Mouse (Mus musculus): ENCODE results near the gene Zfyve28. TPM values are rescaled to one million over a fixed set of nuclear protein-coding genes. Genes with fewer than 3 reads are reported as not detected.

Gene Zfyve28
- polyA plus RNA-seq (2015; fragmentation: Nextera tagmentation; extraction: Ambion mirVana), result 0.37 and 0.77 TPM in 2 replicates

DNA sequence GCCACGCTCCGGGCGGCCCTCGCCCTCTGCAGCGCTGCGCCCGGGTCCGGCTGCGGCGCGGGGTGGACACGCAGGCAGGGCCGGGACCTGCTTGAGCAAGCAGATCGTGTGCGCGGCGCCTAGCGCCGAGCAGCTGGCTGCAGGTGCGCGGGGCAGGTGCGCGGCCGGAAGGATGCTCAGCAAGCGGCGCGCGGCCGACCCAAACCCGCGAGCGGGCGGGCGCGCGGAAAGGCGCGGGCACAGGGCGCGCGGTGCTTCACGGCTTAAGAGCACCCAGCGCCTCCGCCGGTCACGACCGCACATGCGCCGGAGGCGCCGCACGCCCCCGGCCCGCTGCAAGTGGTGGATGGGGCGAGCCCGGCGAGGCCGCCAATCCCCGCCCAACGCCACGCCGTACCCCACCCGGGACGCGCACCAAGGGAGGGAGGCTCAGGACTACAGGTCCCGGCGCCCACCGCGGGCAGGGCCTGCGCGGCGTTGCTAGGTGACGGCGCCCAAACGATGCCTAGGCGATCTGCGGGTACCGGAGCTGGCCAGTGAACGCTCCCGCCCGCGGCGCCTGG, at the start of gene Zfyve28, which contains the start of gene Cfap99:
Gene Zfyve28, minus strand, starts transcription at position 296 of the 563 bp plus-strand sequence.
Gene Cfap99, plus strand, starts transcription at position 447 of the 563 bp plus-strand sequence.
- H3K4me1 ChIP-seq, result peaks cover 21% of the 10 kb centered on the region
- no peaks in the 10 kb centered on the region for H3K36me3 ChIP-seq
- ATAC-seq (replicated peaks; ENCODE audit: low FRiP score), result peak; percentile 93
- H3K4me2 ChIP-seq, result peak within 1 kb of the TSS; percentile 99
- peaks cover 74% of the 10 kb centered on the region for H3K27me3 ChIP-seq
- no peaks in the 10 kb centered on the region for H3K9me3 ChIP-seq (replicated peaks)
- peak within 1 kb of the TSS; percentile 70 for H3K4me3 ChIP-seq (replicated peaks)
- H3K27ac ChIP-seq, result no peak within 1 kb of the TSS
- under 1% methylated on average over 67 of the region's 83 CpGs for WGBS
- H3K9ac ChIP-seq, result peak within 1 kb of the TSS; percentile 33

DNA sequence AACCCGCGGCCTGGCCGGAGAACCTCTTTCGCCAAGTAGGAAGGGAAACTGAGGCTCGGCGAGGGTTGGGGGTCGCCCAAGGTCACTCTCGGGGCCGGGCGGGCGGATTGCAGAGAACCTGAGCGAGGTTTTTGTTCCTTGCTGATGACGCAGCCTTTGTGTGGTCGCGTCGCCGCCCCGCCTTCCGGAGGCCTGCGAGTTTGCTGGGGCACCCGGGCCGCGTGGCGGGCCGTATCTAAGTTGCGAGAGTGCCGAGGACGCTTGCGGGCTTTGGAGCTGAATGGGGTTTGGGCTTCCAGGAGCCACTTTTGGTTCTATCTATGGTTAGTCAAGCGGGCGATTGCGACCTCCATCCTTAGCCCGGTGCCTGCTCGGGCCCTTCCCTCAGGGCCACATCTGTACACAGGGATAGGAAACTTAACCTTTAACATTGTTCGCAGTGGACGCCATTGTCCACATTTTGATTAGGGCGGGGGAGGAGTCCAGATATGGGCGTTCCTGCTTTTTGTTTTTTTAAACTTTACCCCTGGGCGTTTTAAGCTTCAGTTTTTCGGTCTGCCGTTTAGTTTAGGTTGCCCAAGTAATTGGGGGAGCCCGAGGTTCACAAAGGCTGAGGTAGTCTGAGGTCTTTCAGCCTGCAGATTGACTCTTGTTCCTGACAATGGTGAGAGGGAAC, 48.7 kb upstream of the Zfyve28 start:
- peaks cover 6% of the 10 kb centered on the region; the same call in 1 of the 2 replicates for H3K36me3 ChIP-seq
- WGBS, result under 1% methylated on average over 42 of the region's 42 CpGs
- H3K4me2 ChIP-seq, result peak overlapping the region; percentile 76
- ATAC-seq (replicated peaks; ENCODE audit: low FRiP score), result peak; percentile 57
- no peaks in the 10 kb centered on the region for H3K27me3 ChIP-seq
- H3K4me3 ChIP-seq (replicated peaks), result peak overlapping the region; percentile 95
- peak overlapping the region; percentile 98 for H3K27ac ChIP-seq
- H3K4me1 ChIP-seq, result peaks cover 18% of the 10 kb centered on the region; the same call in 1 of the 2 replicates
- no peaks in the 10 kb centered on the region for H3K9me3 ChIP-seq (replicated peaks)
- peak overlapping the region; percentile 95 for H3K9ac ChIP-seq

DNA sequence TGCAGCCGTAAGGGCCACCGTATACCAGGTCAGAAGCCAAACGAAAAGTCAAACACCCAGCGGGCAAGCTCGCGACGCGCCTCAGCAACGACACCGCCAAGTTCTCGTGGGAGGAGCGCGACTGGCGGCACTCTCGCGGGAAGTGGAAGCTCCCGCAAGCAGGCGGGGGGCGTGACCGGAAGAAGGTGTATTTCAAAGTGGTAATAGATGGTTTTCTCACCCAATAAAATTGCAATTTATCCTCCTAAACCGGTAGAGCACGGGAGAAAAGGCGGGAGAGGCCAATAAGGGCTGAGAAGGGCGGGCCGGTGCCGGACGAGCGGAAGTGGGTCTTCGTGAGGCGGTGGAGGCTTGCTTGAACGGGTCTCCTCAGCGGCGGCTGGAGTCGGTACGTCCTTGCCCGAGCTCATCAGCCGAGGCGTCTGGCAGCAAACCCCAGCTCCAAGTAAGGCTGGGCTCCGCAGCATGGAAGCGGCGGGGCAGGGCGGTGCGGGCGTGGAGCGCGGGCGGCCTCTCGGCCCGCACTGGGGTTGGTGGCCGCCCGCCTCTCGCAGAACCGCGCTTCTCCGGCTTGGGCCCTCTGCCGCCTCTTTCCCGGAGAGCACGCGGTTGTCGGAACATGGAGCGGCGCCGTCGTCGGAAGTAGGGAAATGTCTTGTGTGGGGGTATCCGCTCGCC, 48.0 kb upstream of the Zfyve28 start, which contains the start of gene Rnf4:
Gene Rnf4, plus strand, starts transcription at position 193 of the 678 bp plus-strand sequence.
- H3K36me3 ChIP-seq, result peaks cover 6% of the 10 kb centered on the region; the same call in 1 of the 2 replicates
- peak within 1 kb of the TSS; percentile 95 for H3K4me3 ChIP-seq (replicated peaks)
- ATAC-seq (replicated peaks; ENCODE audit: low FRiP score), result peak; percentile 97
- peak within 1 kb of the TSS; percentile 95 for H3K9ac ChIP-seq
- WGBS, result under 1% methylated on average over 67 of the region's 67 CpGs
- no peaks in the 10 kb centered on the region for H3K9me3 ChIP-seq (replicated peaks)
- peak within 1 kb of the TSS; percentile 76 for H3K4me2 ChIP-seq
- peaks cover 18% of the 10 kb centered on the region; the same call in 1 of the 2 replicates for H3K4me1 ChIP-seq
- peak within 1 kb of the TSS; percentile 98 for H3K27ac ChIP-seq
- no peaks in the 10 kb centered on the region for H3K27me3 ChIP-seq

DNA sequence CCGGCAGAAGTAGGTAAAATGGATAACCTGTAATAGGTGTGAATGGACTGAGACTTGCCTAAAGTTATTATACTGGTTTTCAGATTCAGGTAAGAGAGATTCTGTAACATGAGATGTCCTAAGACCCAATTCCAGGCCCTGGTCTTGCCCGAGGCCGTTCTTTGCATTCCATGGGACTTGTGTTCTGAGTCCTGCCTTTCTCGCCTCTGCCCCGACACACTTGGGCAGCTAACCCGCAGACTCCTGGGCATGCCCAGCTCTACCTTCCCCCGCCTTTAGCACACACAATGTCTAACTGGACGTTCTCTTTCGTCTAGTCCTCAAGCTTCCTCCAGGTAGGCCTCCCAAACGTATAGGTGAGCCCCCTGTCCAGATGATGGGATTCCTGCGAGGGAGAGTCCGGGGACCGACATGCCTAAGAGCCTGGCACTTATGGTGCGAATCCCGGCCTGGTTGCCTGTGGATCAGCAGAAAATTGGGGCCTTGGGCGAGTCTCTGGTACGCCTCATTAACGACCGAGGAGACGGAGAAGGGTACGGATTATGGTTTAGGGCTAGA, 47.4 kb upstream of the Zfyve28 start:
- 1% methylated on average over 21 of the region's 21 CpGs for WGBS
- ATAC-seq (replicated peaks; ENCODE audit: low FRiP score), result peak; percentile 73
- H3K9me3 ChIP-seq (replicated peaks), result no peaks in the 10 kb centered on the region
- peak overlapping the region; percentile 67 for H3K4me2 ChIP-seq
- peak overlapping the region; percentile 92 for H3K27ac ChIP-seq
- H3K4me3 ChIP-seq (replicated peaks), result peak overlapping the region; percentile 95
- H3K36me3 ChIP-seq, result peaks cover 6% of the 10 kb centered on the region; the same call in 1 of the 2 replicates
- H3K9ac ChIP-seq, result peak overlapping the region; percentile 77
- peaks cover 18% of the 10 kb centered on the region; the same call in 1 of the 2 replicates for H3K4me1 ChIP-seq
- H3K27me3 ChIP-seq, result no peaks in the 10 kb centered on the region

DNA sequence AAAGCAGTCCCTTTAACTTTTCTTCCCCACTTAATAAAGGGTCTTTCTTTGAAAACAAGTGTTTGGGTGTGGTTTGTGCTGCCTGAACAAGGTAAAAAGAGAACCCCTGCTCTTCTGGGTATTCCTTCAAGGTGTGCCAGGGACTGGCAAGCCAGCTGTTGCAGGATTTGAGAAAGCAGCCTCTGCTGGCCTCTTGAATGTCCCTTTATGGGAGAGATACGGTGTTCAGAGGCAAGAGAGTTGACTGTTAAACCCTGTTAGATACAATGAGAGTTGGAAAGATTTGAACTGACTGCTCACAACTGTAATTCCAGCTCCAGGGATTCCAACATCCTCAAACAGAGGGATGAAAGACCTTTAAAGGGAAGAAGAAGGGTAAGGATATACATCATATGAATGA, 45.8 kb upstream of the Zfyve28 start:
- Histone ChIP-seq H3K4me1 (peaks cover 18% of the 10 kb centered on the region; the same call in 1 of the 2 replicates), H3K4me2 (no peak overlapping the region), H3K9ac (no peak overlapping the region), H3K27ac (no peak overlapping the region), H3K36me3 (peaks cover 6% of the 10 kb centered on the region; the same call in 1 of the 2 replicates), H3K9me3 (replicated peaks) (no peaks in the 10 kb centered on the region), H3K27me3 (no peaks in the 10 kb centered on the region), H3K4me3 (replicated peaks) (no peak overlapping the region)
- ATAC-seq (replicated peaks; ENCODE audit: low FRiP score), result no peak
- 94% methylated on average over 1 of the region's 1 CpGs for WGBS

DNA sequence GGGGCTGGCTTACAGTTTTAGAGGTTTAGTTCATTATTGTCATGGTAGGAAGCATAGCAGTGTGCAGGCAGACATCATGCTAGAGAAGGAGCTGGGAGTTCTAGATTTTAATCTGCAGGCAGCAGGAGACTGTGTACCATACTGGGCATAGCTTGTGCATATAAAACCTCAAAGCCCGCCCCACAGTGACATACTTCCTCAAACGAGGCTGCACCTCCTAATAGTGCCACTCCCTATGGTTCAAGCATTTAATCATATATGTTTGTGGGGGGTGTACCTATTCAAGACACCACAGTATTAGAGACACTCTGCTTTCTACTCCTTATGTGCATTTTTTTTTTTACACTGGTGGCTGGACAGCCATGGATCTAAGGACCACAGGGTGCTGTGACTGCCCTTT, 41.9 kb upstream of the Zfyve28 start:
- Histone ChIP-seq H3K9me3 (replicated peaks) (no peaks in the 10 kb centered on the region), H3K36me3 (no peaks in the 10 kb centered on the region), H3K4me1 (peaks cover 13% of the 10 kb centered on the region), H3K9ac (no peak overlapping the region), H3K27me3 (peaks cover 10% of the 10 kb centered on the region), H3K4me2 (no peak overlapping the region), H3K4me3 (replicated peaks) (no peak overlapping the region), H3K27ac (no peak overlapping the region)
- ATAC-seq (replicated peaks; ENCODE audit: low FRiP score), result no peak
- WGBS, result 86% methylated on average over 2 of the region's 2 CpGs

DNA sequence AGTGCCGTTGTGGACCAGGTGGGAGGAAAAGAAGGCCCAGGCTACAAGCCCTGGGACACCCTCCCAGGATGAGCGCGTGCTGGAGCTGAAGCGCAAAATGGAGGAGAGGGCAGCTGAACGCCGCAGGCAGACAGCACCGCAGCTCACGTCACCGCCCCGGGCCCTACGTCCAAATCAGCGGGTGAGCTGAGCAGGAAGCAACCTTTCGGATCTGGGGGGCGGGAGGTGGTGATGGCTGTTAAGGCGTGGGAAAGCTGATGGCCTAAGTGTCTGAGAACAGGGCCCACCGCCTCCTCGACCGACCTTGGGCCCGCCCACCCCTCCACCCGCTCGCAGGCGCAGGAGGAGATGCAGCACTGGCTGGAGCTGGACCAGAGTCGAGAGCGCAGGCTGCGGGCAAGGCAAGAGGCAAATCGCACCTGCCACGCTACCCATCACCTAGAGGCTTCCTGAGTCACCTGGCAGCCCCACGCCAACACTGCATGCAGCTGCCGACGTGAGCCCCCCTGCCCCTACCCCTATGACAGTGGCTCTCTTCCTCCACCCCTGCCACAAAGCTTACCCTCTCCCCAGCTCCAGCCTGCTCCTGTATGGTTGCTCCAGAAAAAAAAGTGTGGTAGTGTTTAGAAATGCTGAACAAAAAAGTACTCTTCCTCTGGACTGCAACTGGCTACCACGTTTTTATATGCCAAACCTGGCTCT, 38.8 kb upstream of the Zfyve28 start:
- peak; percentile 82; the same call in 1 of the 2 replicates for ATAC-seq (replicated peaks; ENCODE audit: low FRiP score)
- Histone ChIP-seq H3K36me3 (no peaks in the 10 kb centered on the region), H3K27ac (no peak overlapping the region), H3K4me1 (peaks cover 12% of the 10 kb centered on the region), H3K9ac (peak overlapping the region; percentile 45), H3K27me3 (peaks cover 10% of the 10 kb centered on the region), H3K9me3 (replicated peaks) (no peaks in the 10 kb centered on the region), H3K4me3 (replicated peaks) (peak overlapping the region; percentile 41), H3K4me2 (peak overlapping the region; percentile 72)
- 11% methylated on average over 31 of the region's 31 CpGs for WGBS

DNA sequence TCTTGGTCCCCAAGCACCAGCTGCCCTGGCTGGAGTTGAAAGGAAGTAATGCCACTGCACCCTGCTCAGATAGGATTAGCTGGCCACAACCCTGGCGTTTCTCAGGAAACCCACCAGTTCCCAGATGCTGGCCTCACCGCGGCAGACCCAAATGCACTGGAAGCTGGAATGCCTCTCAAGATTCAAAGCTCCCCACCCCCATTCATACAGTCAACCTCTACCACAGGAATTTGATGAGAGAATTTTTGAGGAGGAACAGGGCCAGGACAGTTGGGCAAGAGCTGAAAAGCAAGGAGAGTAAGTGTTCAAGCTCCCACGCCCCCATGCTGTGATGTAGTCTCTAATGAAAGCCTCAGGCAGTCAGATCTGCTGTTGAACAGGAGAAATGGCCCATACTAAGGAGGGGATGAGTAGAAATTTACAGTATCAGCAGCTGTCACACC, 38.0 kb upstream of the Zfyve28 start:
- H3K4me3 ChIP-seq (replicated peaks), result no peak overlapping the region
- H3K27me3 ChIP-seq, result peaks cover 10% of the 10 kb centered on the region
- ATAC-seq (replicated peaks; ENCODE audit: low FRiP score), result no peak
- WGBS, result 33% methylated on average over 4 of the region's 4 CpGs
- H3K9ac ChIP-seq, result no peak overlapping the region
- H3K9me3 ChIP-seq (replicated peaks), result no peaks in the 10 kb centered on the region
- H3K36me3 ChIP-seq, result no peaks in the 10 kb centered on the region
- H3K4me2 ChIP-seq, result 0 out of 2 replicates have a peak overlapping the region, but pooled peaks have one; percentile 72
- H3K27ac ChIP-seq, result no peak overlapping the region
- peaks cover 12% of the 10 kb centered on the region for H3K4me1 ChIP-seq

DNA sequence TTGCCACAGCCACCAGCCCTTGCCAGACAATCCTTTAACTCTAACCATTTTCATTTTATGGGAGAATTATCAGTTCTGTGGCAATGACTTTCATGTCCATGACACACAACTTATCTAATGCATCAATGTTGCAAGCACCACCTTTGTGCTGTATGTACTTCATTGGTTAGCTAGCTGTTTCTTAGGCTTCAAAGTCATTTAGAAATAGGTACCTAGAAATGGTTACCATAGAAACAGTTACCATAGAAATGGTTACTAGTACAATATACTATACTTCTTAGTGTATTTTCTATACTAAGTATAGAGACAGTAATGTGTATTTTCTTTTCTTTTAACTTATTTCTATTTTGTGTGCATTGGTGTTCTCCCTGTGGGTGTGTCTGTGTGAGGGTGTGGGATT, 37.0 kb upstream of the Zfyve28 start:
- Histone ChIP-seq H3K9me3 (replicated peaks) (no peaks in the 10 kb centered on the region), H3K9ac (no peak overlapping the region), H3K27me3 (peaks cover 10% of the 10 kb centered on the region), H3K4me1 (peaks cover 12% of the 10 kb centered on the region), H3K4me3 (replicated peaks) (no peak overlapping the region), H3K36me3 (no peaks in the 10 kb centered on the region), H3K27ac (no peak overlapping the region), H3K4me2 (no peak overlapping the region)
- no peak for ATAC-seq (replicated peaks; ENCODE audit: low FRiP score)

DNA sequence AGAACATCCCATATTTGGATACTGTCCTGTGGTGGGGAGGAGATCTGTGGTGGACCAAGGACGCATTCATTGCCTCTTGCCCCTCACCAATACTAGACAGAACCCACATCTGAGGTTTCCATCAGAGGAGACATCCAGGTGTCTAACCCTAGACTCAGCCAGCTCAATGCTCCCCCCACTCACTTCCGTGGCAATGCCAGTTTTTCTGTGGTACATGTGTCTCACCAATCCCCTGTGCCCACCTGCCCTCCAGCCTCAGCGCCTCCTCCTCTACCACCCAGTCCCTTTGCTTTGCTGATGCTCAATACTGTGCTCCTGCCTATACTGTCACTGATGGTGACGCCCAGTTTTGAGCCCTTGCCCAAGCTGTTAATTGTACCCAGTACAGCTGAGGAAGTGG, 33.0 kb upstream of the Zfyve28 start:
- no peaks in the 10 kb centered on the region for H3K9me3 ChIP-seq (replicated peaks)
- H3K9ac ChIP-seq, result no peak overlapping the region
- H3K4me1 ChIP-seq, result peaks cover 2% of the 10 kb centered on the region
- no peak overlapping the region for H3K27ac ChIP-seq
- no peaks in the 10 kb centered on the region for H3K27me3 ChIP-seq
- H3K4me2 ChIP-seq, result no peak overlapping the region
- WGBS, result 88% methylated on average over 4 of the region's 4 CpGs
- H3K36me3 ChIP-seq, result no peaks in the 10 kb centered on the region
- no peak for ATAC-seq (replicated peaks; ENCODE audit: low FRiP score)
- H3K4me3 ChIP-seq (replicated peaks), result no peak overlapping the region

DNA sequence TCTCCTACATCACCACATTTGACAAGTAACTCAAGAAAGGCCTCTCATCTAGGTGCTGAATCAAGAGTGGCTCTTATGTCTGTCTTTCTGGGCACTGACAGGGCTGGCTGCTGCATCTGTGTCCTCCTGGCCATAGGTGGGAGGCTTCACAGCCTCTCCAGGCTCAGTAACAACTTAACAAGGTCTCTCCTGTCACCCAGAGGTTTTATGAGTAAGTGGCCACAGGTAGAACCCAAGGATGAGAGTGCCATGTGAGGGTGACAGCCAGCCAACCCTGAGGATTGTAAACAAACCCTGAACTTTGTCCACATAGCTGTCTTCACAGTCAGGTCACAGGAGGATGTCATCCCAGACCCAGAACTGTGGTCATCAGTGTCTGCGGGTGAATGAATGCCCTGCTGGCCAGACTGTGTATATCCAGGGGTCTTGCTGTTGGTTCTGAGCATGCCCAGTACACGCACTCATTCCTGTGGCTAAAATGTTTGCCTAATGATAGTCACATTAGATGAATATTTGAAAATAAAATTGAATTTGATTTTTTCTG, 31.3 kb upstream of the Zfyve28 start:
- no peaks in the 10 kb centered on the region for H3K27me3 ChIP-seq
- H3K4me3 ChIP-seq (replicated peaks), result no peak overlapping the region
- H3K4me2 ChIP-seq, result no peak overlapping the region
- no peaks in the 10 kb centered on the region for H3K4me1 ChIP-seq
- WGBS, result 62% methylated on average over 2 of the region's 2 CpGs
- H3K9ac ChIP-seq, result no peak overlapping the region
- H3K27ac ChIP-seq, result no peak overlapping the region
- H3K36me3 ChIP-seq, result no peaks in the 10 kb centered on the region
- no peaks in the 10 kb centered on the region for H3K9me3 ChIP-seq (replicated peaks)
- no peak for ATAC-seq (replicated peaks; ENCODE audit: low FRiP score)

Measured in kidney, embryonic 15.5 days (tissue).